Mouse (Mus musculus): Measurements from ENCODE around the gene Eef1akmt2.

DNA sequence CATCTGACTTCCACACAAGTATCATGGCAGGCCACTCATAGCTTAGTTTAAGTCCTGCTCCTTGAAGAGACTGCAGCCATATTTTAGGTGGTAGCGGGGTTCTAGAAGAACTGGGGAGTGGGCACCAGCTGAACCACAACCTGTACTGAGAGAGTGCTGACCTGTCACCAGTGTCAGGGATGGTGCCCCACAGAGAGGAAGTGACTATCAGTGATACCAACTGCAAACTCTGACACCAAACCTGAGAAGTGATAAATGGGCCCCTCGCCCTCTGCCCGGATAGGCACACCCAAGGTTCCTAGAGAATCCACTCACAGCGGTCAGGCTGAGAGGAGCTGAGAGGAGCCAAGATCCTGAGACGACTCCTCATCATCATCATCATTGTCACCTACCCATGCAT is 47.5 kb downstream of the Eef1akmt2 start:
- TF ChIP-seq CTCF (IDR thresholded peaks at IDR 0.05; ENCODE audit: low read depth) = no peak
- TF ChIP-seq EP300 (optimal IDR thresholded peaks at IDR 0.05) = no peak

All from stomach, postnatal 0 days (tissue).